Mouse (Mus musculus): ENCODE measurements around the gene Fgfr2.

DNA sequence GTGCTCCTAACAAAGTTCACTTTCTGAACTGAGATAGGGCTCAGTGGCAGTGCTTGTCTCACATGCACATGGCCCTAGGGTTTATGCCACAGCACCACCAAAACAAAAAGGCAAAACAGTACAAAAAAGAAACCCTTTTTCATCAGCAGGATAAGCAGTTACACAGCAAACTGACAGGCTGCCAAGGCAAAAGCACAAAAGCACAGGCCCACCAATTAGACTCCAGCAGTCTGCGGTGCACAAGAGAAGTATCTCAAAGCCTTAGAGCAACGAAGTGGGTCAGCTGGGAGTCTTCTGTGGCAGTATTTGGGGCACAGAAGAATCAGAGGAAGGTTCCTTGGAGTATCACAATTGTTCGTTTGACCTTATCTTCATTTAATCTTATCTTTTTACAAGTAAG lies 302.5 kb downstream of the Fgfr2 start:
- TF ChIP-seq HCFC1 (IDR thresholded peaks at IDR 0.05; ENCODE audit: borderline replicate concordance, insufficient read depth, low read length) (no peak), ZNF384 (IDR thresholded peaks at IDR 0.05; ENCODE audit: low read depth, low read length) (no peak), ZC3H11A (IDR thresholded peaks at IDR 0.05; ENCODE audit: borderline replicate concordance, low read depth, low read length) (no peak)
